Mouse (Mus musculus) stomach, postnatal 0 days (tissue): ENCODE measurements around the gene Gm21983. TPM values are rescaled to one million over a fixed set of nuclear protein-coding genes. Genes with fewer than 3 reads are reported as not detected.

Experiments used
- ATAC-seq: fragments of 200-750 bp; cut with Nextera tagmentation; 2 replicates; pipeline ENCODE4 v1.8.0; 2017; ENCODE audit not compliant: low FRiP score, low TSS enrichment
- DNase-seq: peaks from one replicate; pipeline ENCODE4 v3.0.0-alpha.2; 2016; ENCODE audit warnings: low spot score
- H3K27ac ChIP-seq: fragments of 300-500 bp; sonication (generic); replicated peaks from 2 replicates; pipeline ENCODE4 v1.5.1; 2014; ENCODE audit warnings: mild to moderate bottlenecking, control low read depth
- H3K27me3 ChIP-seq: fragments of 300-500 bp; sonication (generic); 2 replicates; pipeline ENCODE4 v1.6.1; 2014; ENCODE audit warnings: low read length; ENCODE audit not compliant: control insufficient read depth, insufficient read depth
- H3K36me3 ChIP-seq: fragments of 300-500 bp; sonication (generic); 2 replicates; pipeline ENCODE4 v1.6.1; 2014; ENCODE audit warnings: low read length, mixed read lengths; ENCODE audit not compliant: control insufficient read depth, insufficient read depth
- H3K4me1 ChIP-seq: fragments of 300-500 bp; sonication (generic); replicated peaks from 2 replicates; pipeline ENCODE4 v1.6.1; 2014; ENCODE audit warnings: antibody characterized with exemption; ENCODE audit not compliant: control insufficient read depth, insufficient read depth
- H3K4me2 ChIP-seq: fragments of 300-500 bp; sonication (generic); replicated peaks from 2 replicates; pipeline ENCODE4 v1.6.1; 2014; ENCODE audit warnings: low read depth, mild to moderate bottlenecking, control low read depth, moderate library complexity
- H3K4me3 ChIP-seq: fragments of 300-500 bp; sonication (generic); 2 replicates; pipeline ENCODE4 v1.5.1; 2014; ENCODE audit warnings: low read depth, low read length, control low read depth
- H3K9ac ChIP-seq: fragments of 300-500 bp; sonication (generic); 2 replicates; pipeline ENCODE4 v1.6.1; 2014; ENCODE audit warnings: mild to moderate bottlenecking, low read length, control low read depth, mixed read lengths
- H3K9me3 ChIP-seq: fragments of 300-500 bp; sonication (generic); 2 replicates; pipeline ENCODE4 v1.6.1; 2016; ENCODE audit warnings: low read length; ENCODE audit not compliant: control insufficient read depth
- CTCF ChIP-seq: IDR thresholded peaks from 2 replicates; pipeline ENCODE4 v1.5.1; 2016; ENCODE audit warnings: antibody characterized with exemption, low read depth, mild to moderate bottlenecking, moderate library complexity
- EP300 ChIP-seq: optimal IDR thresholded peaks from 2 replicates; pipeline ENCODE3; 2016; ENCODE audit warnings: antibody characterized with exemption
- WGBS: fragments of 180-500 bp; shearing (Covaris S2); extraction: QIAGEN DNeasy Blood & Tissue Kit; methylation state at CpG from one replicate; pipeline ENCODE4 v1.1.7; 2014; 5-methylcytosine and 5-hydroxymethylcytosine counted together
- polyA plus RNA-seq: library from polyadenylated mRNA; unstranded; fragments of >200 nt; fragmentation: Nextera tagmentation; extraction: Ambion mirVana; gene quantifications from 2 replicates; pipeline ENCODE4 v1.2.1, GENCODE M21; 2015

The Gm21983 gene
- polyA plus RNA-seq, 1 experiment from 2014 or later: not detected

DNA sequence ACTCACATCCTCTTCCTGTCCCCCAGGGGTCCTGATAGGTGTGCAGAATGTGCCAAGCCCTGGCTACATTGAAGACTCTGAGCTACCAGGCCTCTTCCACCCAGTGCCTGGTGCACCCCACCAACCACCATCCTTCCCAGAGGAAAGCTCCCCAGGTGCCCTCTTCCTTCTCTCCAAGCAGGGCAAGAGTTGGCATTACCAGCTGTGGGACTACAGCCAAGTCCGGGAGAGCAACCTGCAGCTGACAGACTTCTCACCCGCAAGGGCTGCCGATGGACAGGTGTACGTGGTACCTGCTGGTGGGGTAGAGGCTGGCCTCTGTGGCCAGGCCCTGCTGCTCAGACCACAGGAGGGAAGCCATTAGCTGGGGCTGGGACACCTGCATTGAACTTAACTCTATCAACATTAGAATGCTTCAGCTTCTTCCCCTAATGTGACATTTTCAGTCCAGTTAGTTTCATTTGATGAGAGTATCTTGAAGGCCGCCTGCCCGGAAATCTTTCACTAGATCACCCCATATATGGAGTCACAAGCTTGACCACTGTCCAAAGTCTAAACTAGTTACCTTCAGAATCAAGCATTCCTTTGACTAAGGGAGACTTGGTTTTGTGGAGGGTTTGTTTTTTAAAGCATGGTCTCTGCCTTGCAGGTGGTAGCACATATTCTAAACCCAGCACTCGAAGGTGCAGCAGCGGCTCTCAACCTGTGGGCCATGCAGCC, 23.0 kb upstream of the Gm21983 start:
- ATAC-seq: no peak
- Histone ChIP-seq H3K4me2 (no peak overlapping the region), H3K9me3 (no peaks in the 10 kb centered on the region), H3K27ac (no peak overlapping the region; the same call in 1 of the 2 replicates), H3K27me3 (no peaks in the 10 kb centered on the region), H3K36me3 (peaks cover 16% of the 10 kb centered on the region), H3K4me1 (no peaks in the 10 kb centered on the region), H3K9ac (no peak overlapping the region), H3K4me3 (no peak overlapping the region)
- 90% methylated on average over 8 of the region's 8 CpGs for WGBS
- TF ChIP-seq CTCF: no peak
- TF ChIP-seq EP300: no peak
- DNase-seq: no peak

GRCm38 (mm10) chr7:27198779-27199178, 17.9 kb upstream of the Gm21983 start:
- Histone ChIP-seq H3K27ac (no peak overlapping the region), H3K36me3 (peaks cover 3% of the 10 kb centered on the region; the same call in 1 of the 2 replicates), H3K9me3 (no peaks in the 10 kb centered on the region), H3K9ac (no peak overlapping the region), H3K4me3 (no peak overlapping the region), H3K4me2 (no peak overlapping the region), H3K4me1 (peaks cover 4% of the 10 kb centered on the region), H3K27me3 (no peaks in the 10 kb centered on the region)
- WGBS: 93% methylated on average over 8 of the region's 8 CpGs
- TF ChIP-seq EP300 (no peak), CTCF (no peak)
- ATAC-seq (no peak), DNase-seq (no peak)

GRCm38 (mm10) chr7:27198355-27198754, 17.5 kb upstream of the Gm21983 start:
- Histone ChIP-seq H3K9ac (no peak overlapping the region), H3K9me3 (no peaks in the 10 kb centered on the region), H3K4me1 (peaks cover 4% of the 10 kb centered on the region), H3K4me3 (no peak overlapping the region), H3K36me3 (peaks cover 3% of the 10 kb centered on the region; the same call in 1 of the 2 replicates), H3K27me3 (no peaks in the 10 kb centered on the region), H3K4me2 (no peak overlapping the region), H3K27ac (no peak overlapping the region)
- no peak for TF ChIP-seq EP300
- no peak for TF ChIP-seq CTCF
- DNase-seq (no peak), ATAC-seq (no peak)

DNA sequence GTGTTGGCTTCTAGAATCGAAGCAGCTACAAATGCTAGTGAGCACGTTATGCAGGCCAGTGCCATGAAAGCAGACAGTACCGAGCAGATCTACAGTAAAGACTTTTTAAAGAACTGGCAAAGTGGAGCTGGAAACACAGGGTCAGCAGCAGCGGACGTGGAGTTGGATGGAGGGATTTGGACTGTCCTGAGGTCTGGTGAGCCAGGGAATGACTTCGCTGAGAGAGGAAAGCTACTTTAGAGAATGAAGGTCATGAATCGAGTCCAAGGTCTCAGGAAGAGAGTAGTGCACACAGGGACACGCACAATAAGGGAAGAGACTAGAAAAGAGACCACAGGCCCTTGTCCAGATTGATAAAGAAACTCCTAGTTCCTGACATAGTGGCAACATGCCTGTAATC, 16.7 kb upstream of the Gm21983 start:
- ATAC-seq (no peak), DNase-seq (no peak)
- Histone ChIP-seq H3K36me3 (peaks cover 3% of the 10 kb centered on the region; the same call in 1 of the 2 replicates), H3K4me2 (no peak overlapping the region), H3K9me3 (no peaks in the 10 kb centered on the region), H3K4me1 (peaks cover 4% of the 10 kb centered on the region), H3K4me3 (no peak overlapping the region), H3K9ac (no peak overlapping the region), H3K27me3 (no peaks in the 10 kb centered on the region), H3K27ac (no peak overlapping the region)
- TF ChIP-seq CTCF (no peak), EP300 (no peak)
- 88% methylated on average over 8 of the region's 8 CpGs for WGBS

GRCm38 (mm10) chr7:27197136-27197535, 16.2 kb upstream of the Gm21983 start:
- no peak overlapping the region for H3K4me2 ChIP-seq
- peaks cover 4% of the 10 kb centered on the region for H3K4me1 ChIP-seq
- no peak overlapping the region for H3K9ac ChIP-seq
- no peaks in the 10 kb centered on the region for H3K27me3 ChIP-seq
- ATAC-seq (no peak), DNase-seq (no peak)
- no peak overlapping the region; the same call in 1 of the 2 replicates for H3K27ac ChIP-seq
- no peak overlapping the region for H3K4me3 ChIP-seq
- TF ChIP-seq EP300 (no peak), CTCF (no peak)
- 76% methylated on average over 3 of the region's 3 CpGs for WGBS
- H3K36me3 ChIP-seq: peaks cover 8% of the 10 kb centered on the region
- no peaks in the 10 kb centered on the region for H3K9me3 ChIP-seq
